20 mouse cellular contexts compared by ENCODE assay signal in genomic region chr11:114890542-114890941, GRCm38 (mm10). TPM values are rescaled to one million over a fixed set of nuclear protein-coding genes. Genes with fewer than 3 reads are reported as not detected.
DNase-seq lines count a peak whose midpoint lies in the region; ATAC-seq and TF ChIP-seq lines count a peak whose summit lies in the region.
"Had no signal": no experiment of that assay in that cellular context is flagged by ENCODE, and none has a peak within 500 bp of the region (broad histone marks: within the 10 kb centered on the region; RNA-seq: fewer than 3 reads in every experiment).

No protein-coding gene starts in this region.

- H3K36me3 ChIP-seq in kidney, postnatal 0 days (ENCODE audit: insufficient read depth, low read length): no peaks in the 10 kb centered on the region
- H3K36me3 ChIP-seq in CH12.LX (replicated peaks in 1 of 2; ENCODE audit: control insufficient read depth in 1 of 2, insufficient read depth in 1 of 2, low read length in 1 of 2): peaks cover 0 to 3% of the 10 kb centered on the region in 2 experiments
- H3K36me3 ChIP-seq in liver, postnatal 0 days (replicated peaks; ENCODE audit: insufficient read depth, low read length): no peaks in the 10 kb centered on the region

- no peak for TF ChIP-seq EP300 in CH12.LX (IDR thresholded peaks at IDR 0.05; ENCODE audit: low read length)
- TF ChIP-seq EP300 in liver, postnatal 0 days (IDR thresholded peaks at IDR 0.05; ENCODE audit: low read depth): no peak

- 28% methylated on average over 5 of the region's 5 CpGs for WGBS in kidney, postnatal 0 days
- WGBS in bone marrow, adult 2 months: 5% methylated on average over 5 of the region's 5 CpGs
- 19% methylated on average over 5 of the region's 5 CpGs for whole genome bisulfite sequencing in liver, postnatal 0 days (ENCODE audit: insufficient replicate concordance)

- no peak for TF ChIP-seq CTCF in kidney, postnatal 0 days (IDR thresholded peaks at IDR 0.05; ENCODE audit: low read depth)
- no peak for TF ChIP-seq CTCF in CH12.LX (conservative IDR thresholded peaks at IDR 0.05 in 1 of 2, IDR thresholded peaks at IDR 0.05 in 1 of 2; ENCODE audit: low read depth in 2 of 2, low read length in 2 of 2)
- TF ChIP-seq CTCF in bone marrow, adult 2 months (IDR thresholded peaks at IDR 0.05; ENCODE audit: control insufficient read depth, insufficient read depth, low read length): no peak
- TF ChIP-seq CTCF in liver, postnatal 0 days (IDR thresholded peaks at IDR 0.05; ENCODE audit: low read depth): no peak

- 0 out of 2 replicates have a peak, but pooled peaks have one; percentile 25 for ATAC-seq in kidney, postnatal 0 days (replicated peaks; ENCODE audit: low FRiP score, low read depth)
- ATAC-seq in liver, postnatal 0 days: peak; percentile 27
- ATAC-seq: CD4-positive, CD25-positive, alpha-beta regulatory T cell, adult 4 months; forebrain, embryonic 16.5 days; inflammation-experienced regulatory T-cells, adult 6 months had no signal

- no peak for TF ChIP-seq RAD21 in CH12.LX (IDR thresholded peaks at IDR 0.05; ENCODE audit: low read depth, low read length)

- H3K4me3 ChIP-seq in kidney, postnatal 0 days (replicated peaks; ENCODE audit: low read depth, low read length): no peak overlapping the region
- peak overlapping the region in 2 of 3 experiments; percentile 17 to 27 for H3K4me3 ChIP-seq in CH12.LX (replicated peaks in 1 of 3; ENCODE audit: low read depth in 2 of 3, low read length in 2 of 3, poor library complexity in 1 of 3)
- H3K4me3 ChIP-seq in bone marrow, adult 2 months (replicated peaks; ENCODE audit: control insufficient read depth, low read depth, low read length): peak overlapping the region; percentile 91
- H3K4me3 ChIP-seq in liver, postnatal 0 days (ENCODE audit: low read depth, low read length): peak overlapping the region; percentile 36

- no peak overlapping the region for H3K27ac ChIP-seq in kidney, postnatal 0 days
- H3K27ac ChIP-seq in CH12.LX (ENCODE audit: insufficient read depth, low read depth): no peak overlapping the region
- H3K27ac ChIP-seq in bone marrow, adult 2 months (ENCODE audit: control insufficient read depth, insufficient read depth, low read depth, low read length, poor library complexity): peak overlapping the region; percentile 95
- peak overlapping the region; percentile 41; the same call in 1 of the 2 replicates for H3K27ac ChIP-seq in liver, postnatal 0 days (ENCODE audit: low read depth)

- H3K9ac ChIP-seq in kidney, postnatal 0 days (ENCODE audit: low read depth, low read length): peak overlapping the region; percentile 2; the same call in 1 of the 2 replicates
- H3K9ac ChIP-seq in CH12.LX (ENCODE audit: insufficient read depth, low read depth): no peak overlapping the region; the same call in 1 of the 2 replicates
- peak overlapping the region; percentile 46 for H3K9ac ChIP-seq in liver, postnatal 0 days (replicated peaks)
- H3K9ac ChIP-seq: lung, embryonic 14.5 days had no signal

- dilution Hi-C loops in CH12.LX (cut with MboI; ENCODE audit: extremely low pct_ligation_motif_present, extremely low pct_unique_long_range_greater_than_20kb, low sequenced_read_pairs): no loop called here

- no peaks in the 10 kb centered on the region for H3K79me2 ChIP-seq in CH12.LX (replicated peaks; ENCODE audit: control insufficient read depth, extremely low read depth, insufficient read depth, poor library complexity, severe bottlenecking)

- peak overlapping the region; percentile 42 for H3K4me2 ChIP-seq in kidney, postnatal 0 days (ENCODE audit: low read length)
- H3K4me2 ChIP-seq in CH12.LX (ENCODE audit: insufficient read depth, low read depth, poor library complexity, severe bottlenecking): peak overlapping the region; percentile 53
- H3K4me2 ChIP-seq in liver, postnatal 0 days (ENCODE audit: low read depth, low read length): peak overlapping the region; percentile 47
- H3K4me2 ChIP-seq: lung, embryonic 14.5 days had no signal

- H3K4me1 ChIP-seq in kidney, postnatal 0 days (replicated peaks; ENCODE audit: insufficient read depth, low read length): 0 out of 2 replicates have a peak, but pooled peaks cover 3% of the 10 kb centered on the region
- H3K4me1 ChIP-seq in CH12.LX (ENCODE audit: control insufficient read depth in 1 of 2, insufficient read depth in 2 of 2): peaks cover 5 to 20% of the 10 kb centered on the region in 2 experiments
- peaks cover 2% of the 10 kb centered on the region; the same call in 1 of the 2 replicates for H3K4me1 ChIP-seq in bone marrow, adult 2 months (ENCODE audit: control insufficient read depth, insufficient read depth, low read length)
- H3K4me1 ChIP-seq in liver, postnatal 0 days (ENCODE audit: insufficient read depth): 0 out of 2 replicates have a peak, but pooled peaks cover 4% of the 10 kb centered on the region

- no peak for TF ChIP-seq POLR2A in CH12.LX (IDR thresholded peaks at IDR 0.05; ENCODE audit: low read depth, low read length)
- no peak for TF ChIP-seq POLR2A in bone marrow, adult 2 months (IDR thresholded peaks at IDR 0.05; ENCODE audit: borderline replicate concordance, control insufficient read depth, low read depth, low read length)

- no peaks in the 10 kb centered on the region for H3K9me3 ChIP-seq in kidney, postnatal 0 days (replicated peaks; ENCODE audit: low read length)
- peaks cover 8% of the 10 kb centered on the region for H3K9me3 ChIP-seq in CH12.LX (replicated peaks; ENCODE audit: low read length)
- H3K9me3 ChIP-seq in liver, postnatal 0 days (ENCODE audit: low read length): no peaks in the 10 kb centered on the region

- in situ Hi-C loops in CH12.LX (cut with MboI; ENCODE audit: low pct_ligation_motif_present, low pct_unique_long_range_greater_than_20kb, low sequenced_read_pairs): no loop called here

- no peak for DNase-seq in kidney, postnatal 0 days (ENCODE audit: low spot score)
- no peak for DNase-seq in kidney, postnatal 4 days
- no peak for DNase-seq in CH12.LX (ENCODE audit: extremely low read depth)
- no peak for DNase-seq in liver, postnatal 0 days
- DNase-seq in layer of hippocampus, adult 8-10 months (ENCODE audit: low spot score in 2 of 2): no peak
- no peak for DNase-seq in cerebellum, adult 8-10 months
- DNase-seq: adrenal gland, postnatal 25 days; cerebellum, postnatal 25 days; gastrocnemius, postnatal 14 days; heart, postnatal 14 days; lung, embryonic 14.5 days; right cerebral cortex, postnatal 4 days; thymus, adult 2 months had no signal

- H3K27me3 ChIP-seq in kidney, postnatal 0 days (ENCODE audit: insufficient read depth, low read length): no peaks in the 10 kb centered on the region
- H3K27me3 ChIP-seq in CH12.LX (replicated peaks): peaks cover 20% of the 10 kb centered on the region
- H3K27me3 ChIP-seq in liver, postnatal 0 days (ENCODE audit: insufficient read depth, low read length): no peaks in the 10 kb centered on the region

TF ChIP-seq in CH12.LX, 34 proteins besides CTCF, POLR2A, EP300 and RAD21:
- no peak for TF ChIP-seq ZNF384 (IDR thresholded peaks at IDR 0.05; ENCODE audit: low read depth, low read length)
- TF ChIP-seq USF1 (IDR thresholded peaks at IDR 0.05; ENCODE audit: low read depth, low read length): no peak
- TF ChIP-seq TBP (conservative IDR thresholded peaks at IDR 0.05; ENCODE audit: low read depth, low read length): no peak
- TF ChIP-seq MAFK (IDR thresholded peaks at IDR 0.05; ENCODE audit: insufficient replicate concordance, low read length): no peak
- no peak for TF ChIP-seq ETS1 (conservative IDR thresholded peaks at IDR 0.05; ENCODE audit: low read depth, low read length)
- TF ChIP-seq MAX (IDR thresholded peaks at IDR 0.05; ENCODE audit: low read length): no peak
- no peak for TF ChIP-seq CHD1 (IDR thresholded peaks at IDR 0.05; ENCODE audit: low read depth, low read length)
- TF ChIP-seq HCFC1 (IDR thresholded peaks at IDR 0.05; ENCODE audit: low read depth, low read length): no peak
- TF ChIP-seq ELF1 (IDR thresholded peaks at IDR 0.05; ENCODE audit: low read depth, low read length): no peak
- TF ChIP-seq IRF4 (IDR thresholded peaks at IDR 0.05; ENCODE audit: low read depth, low read length): peak; percentile 19; the same call in 1 of the 2 replicates
- no peak for TF ChIP-seq NELFE (IDR thresholded peaks at IDR 0.05; ENCODE audit: low read depth, low read length)
- TF ChIP-seq BHLHE40 (IDR thresholded peaks at IDR 0.05; ENCODE audit: low read depth, low read length): peak; percentile 79

RNA-seq across cellular contexts. Expression of gene Cd300a, which starts 0.7 kb away (rescaled TPM):
- 1.5 and 1.7 TPM in 2 replicates for polyA plus RNA-seq in kidney, postnatal 0 days (2015; fragmentation: Nextera tagmentation; extraction: Ambion mirVana)
- total RNA-seq in CH12.LX (2012; rRNA removed) (0.13 and 0.17 TPM in 2 replicates), CH12.LX (2014; rRNA removed) (0.18 and 0.32 TPM in 2 replicates)
- 1.0 TPM in 2 replicates for polyA plus RNA-seq in CH12.LX (2012; ENCODE audit: insufficient read length, low read depth)
- 4.7 and 15.1 TPM in 2 replicates for polyA plus RNA-seq in bone marrow, adult 2 months (2011; ENCODE audit: insufficient read depth, insufficient read length, low replicate concordance, missing spikeins)
- polyA plus RNA-seq in liver, postnatal 0 days (2015; fragmentation: Nextera tagmentation; extraction: Ambion mirVana): 7.7 and 9.7 TPM in 2 replicates
- 1 to 10 TPM in 2 of 4 experiments, under 1 TPM in 2; 0.39 to 1.3 (median 0.80) TPM for total RNA-seq in layer of hippocampus, adult 8-10 months (2022)

RNA-seq across cellular contexts. Expression of gene Gprc5c, which starts 39.6 kb away (rescaled TPM):
- polyA plus RNA-seq in kidney, postnatal 0 days (2015; fragmentation: Nextera tagmentation; extraction: Ambion mirVana): 118 and 131 TPM in 2 replicates
- total RNA-seq in CH12.LX (2012; rRNA removed) (not detected in 2 replicates), CH12.LX (2014; rRNA removed) (not detected in 2 replicates)
- not detected in 2 replicates for polyA plus RNA-seq in CH12.LX (2012; ENCODE audit: insufficient read length, low read depth)
- 1.1 and 1.4 TPM in 2 replicates for polyA plus RNA-seq in bone marrow, adult 2 months (2011; ENCODE audit: insufficient read depth, insufficient read length, low replicate concordance, missing spikeins)
- polyA plus RNA-seq in liver, postnatal 0 days (2015; fragmentation: Nextera tagmentation; extraction: Ambion mirVana): 23.2 and 24.9 TPM in 2 replicates
- 1 to 10 TPM; 4.3 to 7.2 (median 4.8) TPM for total RNA-seq in layer of hippocampus, adult 8-10 months (2022)
- total RNA-seq: megakaryocyte-erythroid progenitor cell, adult 5-6 weeks had no signal
- polyA plus RNA-seq: CD4-positive, CD25-positive, alpha-beta regulatory T cell, adult 4 months; inflammation-experienced regulatory T-cells, adult 6 months had no signal

RNA-seq across cellular contexts. Expression of gene Cd300lb, which starts 43.6 kb away (rescaled TPM):
- 0.36 and 0.43 TPM in 2 replicates for polyA plus RNA-seq in kidney, postnatal 0 days (2015; fragmentation: Nextera tagmentation; extraction: Ambion mirVana)
- total RNA-seq in CH12.LX (2012; rRNA removed) (not detected in 2 replicates), CH12.LX (2014; rRNA removed) (not detected in 2 replicates)
- polyA plus RNA-seq in CH12.LX (2012; ENCODE audit: insufficient read length, low read depth): not detected in 2 replicates
- polyA plus RNA-seq in bone marrow, adult 2 months (2011; ENCODE audit: insufficient read depth, insufficient read length, low replicate concordance, missing spikeins): 3.1 and 17.5 TPM in 2 replicates
- polyA plus RNA-seq in liver, postnatal 0 days (2015; fragmentation: Nextera tagmentation; extraction: Ambion mirVana): 1.8 and 2.5 TPM in 2 replicates
- total RNA-seq in layer of hippocampus, adult 8-10 months (2022): under 1 TPM in 2 of 4 experiments, not detected in 2; 0.25 to 0.48 TPM
- total RNA-seq: layer of hippocampus, postnatal 25 days; left cerebral cortex, postnatal 36 days had no signal
- polyA plus RNA-seq: inflammation-experienced regulatory T-cells, adult 6 months had no signal

Comparison
In these comparisons a context has a peak if more than half of its experiments do, and no peak if none do; other contexts are left out.
1. H3K27ac ChIP-seq: peak in bone marrow, adult 2 months (single experiment) and liver, postnatal 0 days (single experiment); none in kidney, postnatal 0 days (single experiment) and CH12.LX (single experiment).
2. RNA of gene Gprc5c, which starts 39.6 kb away (polyA plus RNA-seq): 118 to 131 TPM in kidney, postnatal 0 days and 23.2 to 24.9 TPM in liver, postnatal 0 days; 1.1 to 1.4 TPM in bone marrow, adult 2 months and not detected in CH12.LX; every median in the first group is over 10 times any median in the second.
3. Peak in every context shown above with its lines, with median percentiles within 50 percentile points of each other: H3K4me2 ChIP-seq.